Mouse (Mus musculus): ENCODE results near the gene Nrcam.

The Nrcam gene

DNA sequence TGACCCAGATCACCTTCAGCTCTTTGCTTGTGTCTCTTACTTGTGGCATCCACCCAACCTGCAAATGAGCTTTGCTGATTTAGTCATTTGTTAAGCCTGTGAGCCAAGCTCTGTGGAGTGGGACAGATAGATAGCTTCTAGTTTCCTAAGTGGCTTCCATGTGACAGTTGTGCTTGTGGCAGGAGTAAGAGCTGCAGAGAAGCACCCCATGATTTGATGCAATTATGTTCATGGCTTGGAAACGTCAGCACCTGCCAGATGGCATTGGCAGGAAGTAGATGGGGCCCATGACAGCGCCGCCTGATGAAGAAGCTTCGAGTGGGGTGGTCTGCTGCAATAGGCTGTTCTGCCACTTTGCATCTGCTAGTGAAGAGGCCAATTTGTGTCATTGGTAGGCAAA, 186.4 kb downstream of the Nrcam start:
- in situ Hi-C loops (cut with MboI, MseI) = no loop called here

DNA sequence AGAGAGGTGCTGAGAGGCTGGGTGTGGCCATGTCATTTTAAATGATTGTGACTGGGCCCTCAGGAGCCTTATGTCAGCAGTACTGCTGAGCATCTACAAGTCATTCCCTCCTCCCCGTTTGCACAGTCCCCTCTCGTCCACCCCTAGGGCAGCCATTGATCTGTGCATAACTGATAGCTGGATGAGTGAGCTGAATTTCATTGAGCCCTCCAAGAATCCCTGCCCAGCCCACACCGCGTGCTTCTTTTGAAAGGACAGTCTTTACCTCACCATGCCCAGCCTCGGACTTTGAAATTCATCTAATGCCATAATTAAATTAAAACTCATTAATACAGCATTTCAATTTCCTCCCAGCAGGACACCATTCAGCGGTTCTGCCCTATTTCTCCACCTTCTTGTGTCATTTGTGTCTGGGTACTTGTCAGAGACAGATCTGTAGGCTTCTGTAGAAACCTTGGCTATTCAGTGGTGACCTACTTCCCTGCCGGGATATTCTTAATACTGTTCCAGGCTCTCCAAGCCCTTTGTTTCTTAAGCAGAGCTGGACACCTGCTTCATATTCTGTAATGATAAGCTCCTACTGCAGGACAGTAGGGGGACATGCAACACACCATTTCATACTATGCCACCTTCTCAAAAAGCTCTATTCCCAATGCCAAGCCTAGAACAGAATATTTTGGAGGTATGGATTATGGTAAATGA, 190.9 kb downstream of the Nrcam start:
- in situ Hi-C loops (cut with MboI, MseI) = no loop called here

DNA sequence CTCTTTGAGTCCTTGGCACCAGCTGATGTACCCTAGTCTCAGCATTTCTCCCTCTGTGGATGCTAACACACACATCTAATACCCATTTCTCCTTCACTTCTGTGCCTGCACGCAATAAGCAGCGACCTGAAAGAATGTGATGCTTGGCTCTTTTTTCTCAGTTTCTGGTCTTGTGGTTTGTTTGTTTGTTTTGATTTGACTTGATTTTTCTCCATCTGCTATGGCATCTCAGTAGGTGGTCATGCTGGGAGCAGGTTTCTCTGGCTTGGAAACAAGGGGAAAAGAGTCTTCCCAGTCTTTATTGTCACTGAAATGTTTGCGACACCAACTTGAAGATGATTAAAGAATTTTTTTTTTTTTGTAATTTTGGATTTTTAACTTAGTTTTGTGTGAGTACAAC, 192.8 kb downstream of the Nrcam start:
- in situ Hi-C loops (cut with MboI, MseI) = no loop called here

DNA sequence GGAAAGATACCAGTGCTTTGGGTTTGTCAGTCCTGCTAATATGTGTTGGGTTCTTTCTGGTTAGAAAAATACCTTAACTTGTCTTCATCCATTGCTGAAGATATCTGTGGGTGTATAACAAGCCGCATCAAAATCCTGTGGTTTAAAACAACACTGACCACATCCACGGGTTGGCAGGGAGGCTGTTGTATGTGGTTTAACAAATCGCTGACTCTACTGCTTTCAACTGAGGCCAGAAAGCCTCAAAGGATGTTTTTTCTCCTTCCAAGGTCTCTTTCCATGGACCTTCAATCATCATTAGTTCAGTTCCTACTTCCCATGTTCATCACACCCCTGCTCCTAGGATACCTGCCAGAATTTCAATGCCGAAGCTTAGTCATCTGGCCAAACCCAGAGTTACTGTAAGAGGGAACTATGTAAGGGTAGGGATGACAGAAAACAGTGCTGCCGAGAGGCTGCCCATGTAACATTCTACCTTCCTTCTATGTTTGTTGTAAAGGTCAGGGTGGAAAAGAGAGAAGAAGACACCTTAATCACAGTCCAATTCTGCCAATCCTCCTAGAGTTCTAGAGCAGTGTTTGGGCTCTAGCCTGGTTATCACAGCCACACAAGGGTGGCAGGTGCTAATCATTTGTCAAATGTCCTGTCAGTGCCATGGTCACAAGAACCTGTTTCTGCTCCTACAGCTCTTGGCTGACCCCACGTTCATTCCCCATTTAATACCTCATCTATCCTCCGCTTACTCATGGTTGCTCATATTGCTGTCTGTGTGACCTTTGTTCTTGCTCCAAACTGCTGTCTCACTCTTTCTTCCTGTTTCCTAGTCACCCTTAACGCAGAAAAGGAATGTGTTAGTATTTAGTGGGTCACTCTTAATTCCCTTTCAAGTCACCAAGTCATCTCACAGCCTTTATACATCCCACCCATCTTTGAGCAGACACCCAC, 196.2 kb downstream of the Nrcam start:
- in situ Hi-C loops (cut with MboI, MseI) = no loop called here

DNA sequence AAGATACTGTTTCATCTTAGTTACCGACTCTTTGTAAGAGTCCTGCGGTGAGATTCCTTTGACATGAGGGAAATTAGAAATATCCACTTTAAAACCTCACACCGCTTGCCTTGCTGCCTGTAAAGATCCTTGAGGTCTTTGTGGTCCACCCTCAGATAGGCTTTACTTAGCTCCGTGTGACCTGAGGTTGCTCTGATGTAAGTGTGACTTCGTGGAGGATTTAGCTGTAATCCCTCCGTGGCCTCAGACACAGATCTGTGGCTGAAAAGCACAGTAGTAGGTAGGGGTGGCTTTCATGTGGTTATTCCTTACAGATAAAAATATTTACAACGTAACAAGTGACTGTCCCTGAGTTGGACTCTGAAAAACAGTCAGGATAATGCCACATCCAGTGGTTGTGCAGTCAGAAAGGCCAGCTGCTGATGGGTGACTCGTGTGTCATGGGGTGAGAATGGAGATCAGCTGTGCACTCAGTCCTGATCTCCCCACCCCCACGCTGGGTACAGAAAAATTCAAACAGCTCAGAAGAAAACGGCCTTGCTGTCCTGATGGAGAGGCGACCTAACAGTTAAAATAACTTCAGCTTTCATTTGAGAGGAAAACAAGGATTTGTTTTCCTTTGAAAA, 199.8 kb downstream of the Nrcam start:
- in situ Hi-C loops (cut with MboI, MseI) = no loop called here

DNA sequence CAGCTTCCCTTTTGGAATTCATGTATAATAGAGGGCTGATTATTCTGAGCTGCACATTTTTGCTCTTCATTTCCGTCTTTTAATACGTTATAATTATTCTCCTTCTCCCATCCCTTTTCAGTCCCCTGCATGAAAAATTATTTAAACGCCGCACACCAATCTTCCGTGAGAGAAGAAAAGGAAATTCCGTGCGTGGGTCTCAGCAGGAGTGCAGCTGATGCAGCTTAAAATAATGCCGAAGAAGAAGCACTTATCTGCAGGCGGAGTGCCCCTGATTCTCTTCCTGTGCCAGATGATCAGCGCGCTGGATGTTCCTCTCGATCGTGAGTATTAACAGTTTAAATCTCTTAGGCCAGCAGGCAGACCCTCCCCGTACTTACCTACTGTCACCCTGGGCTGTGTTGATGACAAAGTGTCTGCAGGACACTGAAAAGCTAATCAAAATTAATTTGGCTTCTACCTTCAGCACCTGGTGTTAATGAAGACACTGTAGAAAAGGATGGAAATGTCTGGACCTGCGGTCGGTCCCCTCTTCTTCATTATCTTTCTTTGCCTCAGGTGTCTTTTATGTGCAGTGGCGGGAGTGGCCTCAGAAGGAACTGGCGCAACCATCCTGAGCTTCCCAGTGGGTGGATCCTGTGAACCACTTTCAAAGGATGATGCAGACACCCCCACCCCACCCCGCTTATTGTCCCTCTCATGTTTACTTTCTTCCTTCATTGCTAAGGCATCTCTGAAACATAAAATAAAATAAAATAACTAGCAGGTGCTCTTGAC, 203.8 kb downstream of the Nrcam start:
- in situ Hi-C loops (cut with MboI, MseI) = no loop called here

DNA sequence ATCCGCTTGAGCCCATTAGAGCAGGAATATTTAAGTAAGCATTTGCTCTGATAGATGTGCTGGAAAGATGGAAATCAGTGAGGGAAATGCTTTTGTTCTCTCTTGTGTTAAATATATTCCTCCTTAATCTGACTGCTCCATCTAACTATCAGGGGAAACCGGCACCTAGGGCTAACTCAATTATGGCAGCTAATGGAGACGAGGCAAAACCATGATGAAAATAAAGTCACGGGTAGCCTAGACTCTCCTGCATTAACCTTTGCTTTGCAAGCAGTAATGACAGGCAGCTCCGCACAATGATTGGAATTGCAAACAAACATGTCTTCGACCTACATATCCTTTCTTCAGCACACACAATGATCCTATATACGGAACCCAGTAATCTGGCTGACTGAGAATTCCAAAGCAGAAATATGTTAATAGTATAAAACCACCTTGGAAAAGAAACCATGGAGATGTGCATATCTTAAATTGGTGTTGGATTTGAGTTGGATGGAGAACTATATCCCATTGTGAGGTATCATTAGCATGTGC, 205.5 kb downstream of the Nrcam start:
- in situ Hi-C loops (cut with MboI, MseI) = no loop called here

DNA sequence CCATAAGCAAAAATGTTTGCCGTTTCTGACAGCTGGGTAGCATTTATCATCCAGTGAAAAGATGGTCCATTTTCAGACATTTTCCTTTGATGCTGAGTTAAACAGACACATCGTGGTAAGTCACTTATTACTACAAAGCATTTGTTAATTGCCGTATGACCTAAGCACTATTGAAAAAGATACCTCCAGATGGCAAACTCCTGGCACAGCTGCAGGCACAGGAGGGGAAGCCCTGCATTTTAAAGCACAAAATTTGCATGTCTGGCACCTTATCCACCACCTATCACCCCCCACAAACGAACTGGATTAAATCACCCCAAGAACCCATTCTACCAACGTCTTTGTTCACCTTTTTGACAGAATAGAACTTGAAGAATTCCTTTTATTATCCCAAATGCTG, 206.9 kb downstream of the Nrcam start:
- in situ Hi-C loops (cut with MboI, MseI) = no loop called here

DNA sequence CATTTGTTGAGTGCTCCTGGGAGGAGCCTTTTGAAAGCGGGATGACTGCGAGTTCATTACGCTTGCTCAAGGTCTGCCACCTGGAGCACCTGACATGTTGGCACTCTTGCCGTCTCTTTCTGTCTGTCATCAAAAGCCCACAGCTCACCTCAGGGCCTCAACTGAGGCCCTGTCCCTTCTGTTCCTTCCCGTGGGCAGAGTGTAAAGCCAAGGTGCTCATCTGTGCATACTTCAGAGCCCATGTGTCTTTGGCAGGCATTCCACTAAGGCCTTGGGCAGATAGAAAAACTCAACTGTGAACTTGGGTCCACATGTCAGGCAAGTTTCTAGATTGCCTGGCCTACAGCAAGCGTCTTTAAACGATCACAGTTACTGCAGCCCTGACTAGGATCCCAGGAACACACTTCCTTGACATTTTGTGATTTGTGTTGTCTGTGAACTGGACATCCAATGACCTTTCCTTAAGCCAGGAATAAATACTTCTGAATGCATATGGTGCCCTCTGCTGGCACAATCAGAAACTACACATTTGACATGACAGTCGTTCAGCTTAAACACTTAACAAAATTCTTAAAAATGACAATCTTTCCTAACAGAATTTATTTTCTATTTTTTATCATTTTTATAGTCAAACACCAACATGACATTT, 219.2 kb downstream of the Nrcam start:
- in situ Hi-C loops (cut with MboI, MseI) = no loop called here

DNA sequence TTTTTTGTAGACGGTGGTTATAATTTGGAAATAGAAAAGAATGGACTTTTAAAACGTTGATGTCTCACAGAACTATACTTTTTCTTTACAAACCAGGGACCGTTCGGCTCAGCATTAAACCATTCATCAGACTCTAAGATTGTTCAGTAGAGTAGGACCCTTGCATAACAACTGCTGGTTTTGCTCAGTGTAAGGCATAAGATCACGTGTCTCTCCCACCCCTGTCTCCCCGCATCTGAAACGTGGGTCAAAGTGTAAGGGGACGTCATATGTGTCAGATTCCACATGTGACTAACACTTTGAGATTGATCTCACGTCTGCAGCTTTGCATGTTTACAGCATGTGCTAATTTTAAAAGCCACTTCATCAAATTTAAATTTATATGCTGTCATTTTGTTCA, 219.8 kb downstream of the Nrcam start:
- in situ Hi-C loops (cut with MboI, MseI) = no loop called here

DNA sequence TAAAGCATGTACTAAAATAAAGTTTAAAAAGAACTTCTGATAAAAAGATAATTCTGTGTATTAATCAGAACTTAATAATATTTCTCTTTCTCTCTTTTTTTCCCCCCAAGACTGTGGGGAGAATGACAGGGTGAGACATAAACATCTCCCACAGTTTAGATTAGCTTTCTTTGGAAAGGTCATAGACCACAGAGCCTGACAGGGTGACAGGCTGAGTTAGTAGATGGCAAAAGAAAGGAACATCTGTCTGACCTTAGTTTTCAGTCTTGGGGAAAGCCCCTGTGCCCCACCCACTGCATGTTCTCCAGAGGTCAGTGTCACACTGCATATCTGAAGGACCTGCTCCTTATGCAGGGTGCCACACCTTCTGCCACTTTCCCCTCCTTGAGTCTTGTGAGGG, 222.9 kb downstream of the Nrcam start:
- in situ Hi-C loops (cut with MboI, MseI) = no loop called here

DNA sequence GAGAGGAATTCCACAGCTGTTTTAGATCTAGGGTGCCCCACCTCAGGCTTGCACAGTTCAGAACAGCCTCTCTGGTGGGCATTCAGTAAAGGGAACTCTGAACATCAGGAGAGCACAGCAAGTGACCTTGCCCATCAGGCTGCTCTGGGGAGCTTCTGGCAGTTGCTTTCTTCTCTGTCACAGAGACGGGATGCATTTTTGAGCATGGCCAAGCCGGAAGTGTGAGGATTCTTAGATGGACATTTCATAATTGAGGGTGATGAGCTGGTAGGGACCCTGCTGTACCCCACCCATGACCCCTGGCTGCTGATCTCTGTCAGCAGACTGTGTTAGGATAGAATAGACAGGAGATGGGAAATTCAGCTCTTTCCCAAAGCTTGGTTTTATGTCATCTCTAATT, 225.4 kb downstream of the Nrcam start:
- in situ Hi-C loops (cut with MboI, MseI) = no loop called here

DNA sequence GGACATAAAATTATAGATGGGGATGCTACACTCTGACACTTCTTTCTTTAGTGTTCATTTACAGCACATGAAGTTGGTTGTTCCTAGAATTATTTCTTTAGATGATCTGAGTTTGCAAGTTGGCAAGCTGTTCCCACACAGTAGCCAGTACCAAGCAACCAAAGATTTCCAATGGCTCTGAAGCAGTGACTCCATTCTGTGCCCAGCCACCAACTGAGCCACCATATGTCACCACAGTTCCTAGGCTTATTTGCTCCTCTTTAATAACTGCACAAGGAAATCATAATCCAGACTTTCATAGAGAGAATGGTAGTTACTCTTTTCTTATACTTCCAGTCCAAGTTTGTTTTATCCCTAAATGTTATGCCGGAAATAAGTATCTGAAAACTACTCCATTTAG, 226.1 kb downstream of the Nrcam start:
- in situ Hi-C loops (cut with MboI, MseI) = no loop called here

DNA sequence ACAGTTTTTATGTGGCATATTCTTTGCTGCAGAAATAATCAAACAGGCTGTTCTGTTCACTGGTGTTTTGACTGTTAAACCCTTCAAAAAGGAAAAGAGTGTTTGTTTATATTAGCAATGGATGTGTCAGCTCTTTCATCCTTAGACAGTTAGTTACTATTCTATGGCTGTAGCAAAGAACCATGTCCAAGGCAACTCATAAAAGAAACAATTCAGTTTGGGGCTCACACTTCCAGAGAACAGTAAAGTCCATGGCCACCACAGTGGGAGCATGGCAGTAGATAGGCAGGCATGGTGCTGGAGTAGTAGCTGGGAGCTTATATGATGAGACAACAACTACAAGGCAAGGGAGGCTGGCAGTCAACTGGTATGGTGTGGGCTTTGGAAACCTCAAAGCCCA, 231.3 kb downstream of the Nrcam start:
- in situ Hi-C loops (cut with MboI, MseI) = no loop called here

DNA sequence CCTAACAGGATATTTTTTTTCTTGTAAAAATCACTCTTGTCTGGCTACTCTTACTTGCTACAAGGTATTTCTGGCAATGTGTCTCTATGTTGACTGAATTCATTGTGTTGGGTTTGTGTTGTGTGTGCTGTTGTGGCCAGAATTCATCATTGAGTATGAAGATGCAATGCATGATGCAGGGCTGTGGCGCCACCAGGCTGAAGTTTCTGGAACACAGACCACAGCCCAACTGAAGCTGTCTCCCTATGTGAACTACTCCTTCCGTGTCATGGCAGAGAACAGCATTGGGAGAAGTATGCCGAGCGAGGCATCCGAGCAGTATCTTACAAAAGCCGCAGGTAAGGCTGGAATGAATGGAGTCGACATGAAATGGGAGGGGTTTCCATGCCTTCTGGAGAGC, 241.4 kb downstream of the Nrcam start:
- in situ Hi-C loops (cut with MboI, MseI) = no loop called here

DNA sequence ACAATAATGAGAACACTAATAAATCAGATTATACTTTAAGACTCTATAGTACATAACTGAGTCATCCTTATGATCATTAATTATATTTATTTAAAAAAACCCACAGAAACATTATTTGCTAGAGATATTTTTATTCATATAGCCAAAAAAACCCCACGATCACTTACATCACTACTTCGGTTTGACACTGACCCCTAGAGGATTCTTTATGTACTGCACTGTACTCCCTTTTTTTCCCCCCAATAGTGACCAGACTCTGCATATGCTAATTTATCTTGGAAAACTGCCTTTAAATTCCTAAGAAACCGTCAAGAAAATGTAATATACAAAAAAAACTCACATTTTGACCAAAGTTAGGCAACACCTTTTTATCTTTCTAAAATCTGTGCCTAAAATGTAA, 244.0 kb downstream of the Nrcam start:
- in situ Hi-C loops (cut with MboI, MseI) = no loop called here

DNA sequence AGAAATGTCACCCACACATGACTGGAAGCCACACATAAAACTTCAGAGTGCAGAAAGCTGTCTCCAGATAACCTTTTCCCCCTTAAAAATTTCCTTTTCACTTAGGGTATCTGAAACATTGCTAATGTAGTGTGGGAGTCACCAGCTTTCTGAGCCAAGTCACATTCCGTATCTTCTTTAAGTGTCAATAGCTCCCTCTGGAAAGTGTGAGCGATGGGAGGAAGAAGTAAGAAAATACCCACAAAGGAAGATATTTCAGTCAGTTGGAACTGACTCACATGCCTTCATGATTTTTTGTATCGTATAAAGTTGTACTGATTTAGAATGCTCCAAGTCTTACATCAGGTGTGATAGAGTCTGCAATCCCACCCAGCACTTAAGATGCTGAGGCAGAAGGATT, 245.5 kb downstream of the Nrcam start:
- in situ Hi-C loops (cut with MboI, MseI) = no loop called here

DNA sequence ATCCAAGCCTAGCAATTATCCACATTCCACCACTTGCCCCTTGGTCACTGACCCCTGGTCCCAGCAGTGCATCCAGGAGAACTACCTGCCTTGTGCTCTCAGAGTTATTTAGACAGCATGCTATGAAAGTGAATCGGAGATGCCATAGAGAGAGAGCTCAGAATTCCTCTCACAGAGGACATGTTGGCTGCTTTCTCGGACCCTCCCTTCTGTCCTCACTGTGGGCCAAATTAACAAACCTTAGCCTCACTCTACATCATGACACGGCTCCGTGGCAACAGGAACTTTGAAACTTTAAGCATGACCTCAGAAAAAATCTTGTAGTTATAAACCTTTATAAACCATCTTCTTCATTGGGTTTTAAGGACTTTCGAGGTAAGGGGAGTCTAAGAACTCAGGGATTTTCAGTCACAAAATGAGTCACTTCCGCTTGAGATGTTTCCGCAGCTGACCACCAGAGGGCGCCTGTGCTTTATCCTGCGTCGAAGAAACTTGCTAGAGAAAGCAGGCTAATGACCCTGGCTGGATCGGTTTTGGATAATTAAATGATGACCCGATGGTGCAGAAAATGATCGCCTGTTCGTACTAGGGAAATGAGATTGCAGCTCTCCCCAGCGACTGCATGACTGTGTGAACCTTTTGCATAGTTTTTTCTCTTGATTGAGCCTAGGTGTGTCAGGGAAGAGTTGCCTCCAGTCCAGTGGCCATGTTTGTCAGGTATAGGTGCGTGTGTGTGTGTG, 272.9 kb downstream of the Nrcam start:
- in situ Hi-C loops (cut with MboI, MseI) = loop anchor here (25.0 kb wide), 1 partner anchor 561 kb away; no protein-coding TSS in a partner anchor

DNA sequence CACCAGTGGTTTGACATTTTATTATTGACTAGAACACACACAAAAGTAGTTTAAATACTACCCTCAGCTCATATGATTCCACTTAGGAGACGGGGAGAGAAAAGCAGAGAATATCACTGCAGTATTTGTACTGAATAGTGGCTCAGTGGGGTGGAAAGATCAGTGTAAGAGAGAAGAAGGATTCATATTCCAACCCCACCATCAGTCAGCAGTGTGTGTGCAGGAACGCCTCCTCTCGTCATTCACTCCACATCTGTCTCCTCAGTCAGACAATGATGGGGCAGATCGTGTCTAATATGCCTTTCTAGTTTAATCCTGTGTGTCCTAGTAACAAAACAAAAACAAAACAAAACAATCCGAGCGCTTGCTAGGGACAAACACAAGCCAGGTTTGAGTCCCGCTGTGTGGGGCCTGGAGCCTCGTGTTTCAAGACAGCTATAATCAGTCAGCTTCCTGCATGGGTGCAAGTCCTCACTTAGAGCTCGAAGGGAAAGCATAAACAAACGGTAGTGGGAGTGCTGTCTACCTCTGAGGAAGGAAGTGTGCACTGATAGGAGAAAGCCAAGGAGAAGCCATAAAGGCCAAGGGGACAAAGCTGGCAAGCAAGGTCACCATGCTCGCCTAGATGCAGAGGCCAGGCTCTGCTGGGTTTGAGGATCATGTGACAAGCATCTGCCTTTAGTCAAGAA, 273.7 kb downstream of the Nrcam start:
- in situ Hi-C loops (cut with MboI, MseI) = loop anchor here (25.0 kb wide), 1 partner anchor 560 kb away; no protein-coding TSS in a partner anchor

DNA sequence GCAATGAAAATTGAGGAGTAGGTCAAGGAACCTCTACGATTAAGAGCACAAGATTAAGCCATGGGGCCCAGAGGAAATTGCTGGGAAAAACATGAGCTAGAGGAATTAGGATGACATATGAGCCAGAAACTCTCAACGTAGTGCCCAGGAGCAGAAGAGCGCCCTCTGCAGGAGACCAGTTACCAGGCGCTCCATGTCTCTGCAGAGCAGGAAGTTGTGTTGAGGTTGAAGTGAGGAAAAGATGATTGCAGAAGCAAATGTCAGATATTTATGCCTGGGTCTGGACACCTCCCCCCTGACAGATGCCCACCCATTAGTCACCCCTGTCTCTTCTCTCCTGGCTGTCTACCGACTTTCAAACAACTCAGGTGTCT, 274.3 kb downstream of the Nrcam start:
- in situ Hi-C loops (cut with MboI, MseI) = loop anchor here (25.0 kb wide), 1 partner anchor 559 kb away; no protein-coding TSS in a partner anchor

Measured in T-helper 1 cell (primary cell).